Mouse (Mus musculus) lung, postnatal 0 days (tissue): ENCODE results near the gene Krtap6-5. TPM values are rescaled to one million over a fixed set of nuclear protein-coding genes. Genes with fewer than 3 reads are reported as not detected.

Experiments
- ATAC-seq: fragments of 200-750 bp; cut with Nextera tagmentation; 2 replicates; pipeline ENCODE4 v1.8.0; 2017; ENCODE audit warnings: moderate library complexity
- DNase-seq: peaks from one replicate; pipeline ENCODE4 v3.0.0-alpha.2; 2016; ENCODE audit warnings: low spot score
- H3K27ac ChIP-seq: fragments of 300-500 bp; sonication (generic); 2 replicates; pipeline ENCODE4 v1.5.1; 2014; ENCODE audit warnings: antibody characterized with exemption, mild to moderate bottlenecking, low read length, mixed read lengths
- H3K27me3 ChIP-seq: fragments of 300-500 bp; sonication (generic); replicated peaks from 2 replicates; pipeline ENCODE4 v1.6.1; 2014; ENCODE audit warnings: low read length, mixed read lengths; ENCODE audit not compliant: insufficient read depth
- H3K36me3 ChIP-seq: fragments of 300-500 bp; sonication (generic); 2 replicates; pipeline ENCODE4 v1.6.1; 2014; ENCODE audit warnings: low read length, mixed read lengths; ENCODE audit not compliant: insufficient read depth
- H3K4me1 ChIP-seq: fragments of 300-500 bp; sonication (generic); 2 replicates; pipeline ENCODE4 v1.6.1; 2014; ENCODE audit warnings: antibody characterized with exemption, low read depth, low read length, mixed read lengths; ENCODE audit not compliant: insufficient read depth
- H3K4me2 ChIP-seq: fragments of 300-500 bp; sonication (generic); replicated peaks from 2 replicates; pipeline ENCODE4 v1.6.1; 2014; ENCODE audit warnings: low read depth, mild to moderate bottlenecking, low read length, moderate library complexity, mixed read lengths
- H3K4me3 ChIP-seq: fragments of 300-500 bp; sonication (generic); 2 replicates; pipeline ENCODE4 v1.5.1; 2014; ENCODE audit warnings: low read depth, low read length
- H3K9ac ChIP-seq: fragments of 300-500 bp; sonication (generic); replicated peaks from 2 replicates; pipeline ENCODE4 v1.6.1; 2014; ENCODE audit warnings: low read depth, mild to moderate bottlenecking
- H3K9me3 ChIP-seq: fragments of 300-500 bp; sonication (generic); 2 replicates; pipeline ENCODE4 v1.6.1; 2016; ENCODE audit warnings: low read length, mixed read lengths
- CTCF ChIP-seq: IDR thresholded peaks from 2 replicates; pipeline ENCODE4 v1.5.1; 2016; ENCODE audit warnings: antibody characterized with exemption, mild to moderate bottlenecking
- EP300 ChIP-seq: IDR thresholded peaks from 2 replicates; pipeline ENCODE4 v1.6.1; 2016; ENCODE audit warnings: antibody characterized with exemption, mild to moderate bottlenecking, control low read depth
- WGBS: fragments of 180-500 bp; shearing (Covaris S2); extraction: QIAGEN DNeasy Blood & Tissue Kit; methylation state at CpG from one replicate; pipeline ENCODE4 v1.1.7; 2014; 5-methylcytosine and 5-hydroxymethylcytosine counted together
- polyA plus RNA-seq: library from polyadenylated mRNA; unstranded; fragments of >200 nt; fragmentation: Nextera tagmentation; extraction: Ambion mirVana; gene quantifications from 2 replicates; pipeline ENCODE4 v1.2.1, GENCODE M21; 2015

Gene Krtap6-5
- polyA plus RNA-seq, 1 experiment from 2014 or later: not detected

GRCm38 (mm10) chr16:89010659-89011058 is 37.0 kb downstream of the Krtap6-5 start, which contains the start of gene Krtap22-2:
Krtap22-2 (minus strand) TSS chr16:89010759.
- Histone ChIP-seq H3K27ac (no peak within 1 kb of the TSS), H3K4me3 (no peak within 1 kb of the TSS), H3K9me3 (no peaks in the 10 kb centered on the region), H3K9ac (no peak within 1 kb of the TSS), H3K4me1 (no peaks in the 10 kb centered on the region), H3K27me3 (no peaks in the 10 kb centered on the region), H3K4me2 (no peak within 1 kb of the TSS), H3K36me3 (no peaks in the 10 kb centered on the region)
- WGBS: 74% methylated on average over 5 of the region's 5 CpGs
- no peak for DNase-seq
- ATAC-seq: no peak
- TF ChIP-seq EP300: no peak
- TF ChIP-seq CTCF: no peak

Other genes starting within 250 kb of the Krtap6-5 start
- not detected in 2 replicates for gene Gm20741, start 235.7 kb downstream of the Krtap6-5 start, polyA plus RNA-seq
- not detected in 2 replicates for gene Krtap15, start 227.7 kb downstream of the Krtap6-5 start, polyA plus RNA-seq
- gene Krtap14, start 221.7 kb downstream of the Krtap6-5 start, polyA plus RNA-seq: not detected in 2 replicates
- gene Krtap19-1, start 178.5 kb downstream of the Krtap6-5 start, polyA plus RNA-seq: not detected in 2 replicates
- not detected in 2 replicates for gene Krtap19-2, start 173.6 kb downstream of the Krtap6-5 start, polyA plus RNA-seq
- gene Krtap19-3, start 169.8 kb downstream of the Krtap6-5 start, polyA plus RNA-seq: not detected in 2 replicates
- not detected in 2 replicates for gene Krtap19-4, start 162.8 kb downstream of the Krtap6-5 start, polyA plus RNA-seq
- not detected in 2 replicates for gene Krtap19-5, start 151.4 kb downstream of the Krtap6-5 start, polyA plus RNA-seq
- not detected in 2 replicates for gene Krtap19-9b, start 115.6 kb downstream of the Krtap6-5 start, polyA plus RNA-seq
- gene Krtap16-3, start 85.0 kb downstream of the Krtap6-5 start, polyA plus RNA-seq: not detected in 2 replicates
- not detected in 2 replicates for gene Krtap22-2, start 37.1 kb downstream of the Krtap6-5 start, polyA plus RNA-seq
- gene Gm10229, start 32.6 kb downstream of the Krtap6-5 start, polyA plus RNA-seq: not detected in 2 replicates
- not detected in 2 replicates for gene Krtap6-1, start 16.2 kb downstream of the Krtap6-5 start, polyA plus RNA-seq
- gene Gm10228, start 6.4 kb downstream of the Krtap6-5 start, polyA plus RNA-seq: not detected in 2 replicates
- gene 1110025L11Rik, start 16.1 kb upstream of the Krtap6-5 start, polyA plus RNA-seq: not detected in 2 replicates
- gene Krtap6-3, start 36.1 kb upstream of the Krtap6-5 start, polyA plus RNA-seq: not detected in 2 replicates
- gene Gm6358, start 93.0 kb upstream of the Krtap6-5 start, polyA plus RNA-seq: not detected in 2 replicates
- gene Gm10061, start 103.2 kb upstream of the Krtap6-5 start, polyA plus RNA-seq: not detected in 2 replicates
- not detected in 2 replicates for gene Gm9789, start 110.1 kb upstream of the Krtap6-5 start, polyA plus RNA-seq
- gene Gm7735, start 121.6 kb upstream of the Krtap6-5 start, polyA plus RNA-seq: not detected in 2 replicates
- not detected in 2 replicates for gene 1110057P08Rik, start 126.9 kb upstream of the Krtap6-5 start, polyA plus RNA-seq
- not detected in 2 replicates for gene Krtap20-2, start 158.0 kb upstream of the Krtap6-5 start, polyA plus RNA-seq